Mouse (Mus musculus) naive thymus-derived CD4-positive, alpha-beta T cell, adult 2 months (primary cell): ENCODE results near the gene Zfp787.
A peak's percentile ranks its signal among the peaks of the same experiment; 100 is the strongest.
"Not testable (repeated sequence)": the region's sequence is repeated elsewhere in the genome, so short reads cannot be mapped to it uniquely, and the experiment has no call there.

Source experiments
- DNase-seq: peaks from one replicate; pipeline ENCODE4 v3.0.0-alpha.2; 2011; ENCODE audit warnings: low read depth

The Zfp787 gene

GRCm38 (mm10) chr7:6155901-6156411 is at the start of gene Zfp787:
Zfp787 (minus strand) TSS chr7:6155997.
- DNase-seq = peak; percentile 92

- no peak for DNase-seq
Measured at GRCm38 (mm10) chr7:6204200-6204599, 48.4 kb upstream of the Zfp787 start.

GRCm38 (mm10) chr7:6196790-6197189 is 41.0 kb upstream of the Zfp787 start, which contains the start of gene Galp:
Galp (plus strand) TSS chr7:6197090.
- no peak for DNase-seq

GRCm38 (mm10) chr7:6195777-6196176 is 40.0 kb upstream of the Zfp787 start:
- DNase-seq = no peak

GRCm38 (mm10) chr7:6194129-6194528 is 38.3 kb upstream of the Zfp787 start:
- peak; percentile 75 for DNase-seq

GRCm38 (mm10) chr7:6191376-6191775 is 35.6 kb upstream of the Zfp787 start:
- peak; percentile 87 for DNase-seq

- no peak for DNase-seq
Measured at GRCm38 (mm10) chr7:6189542-6189941, 33.7 kb upstream of the Zfp787 start.

DNA sequence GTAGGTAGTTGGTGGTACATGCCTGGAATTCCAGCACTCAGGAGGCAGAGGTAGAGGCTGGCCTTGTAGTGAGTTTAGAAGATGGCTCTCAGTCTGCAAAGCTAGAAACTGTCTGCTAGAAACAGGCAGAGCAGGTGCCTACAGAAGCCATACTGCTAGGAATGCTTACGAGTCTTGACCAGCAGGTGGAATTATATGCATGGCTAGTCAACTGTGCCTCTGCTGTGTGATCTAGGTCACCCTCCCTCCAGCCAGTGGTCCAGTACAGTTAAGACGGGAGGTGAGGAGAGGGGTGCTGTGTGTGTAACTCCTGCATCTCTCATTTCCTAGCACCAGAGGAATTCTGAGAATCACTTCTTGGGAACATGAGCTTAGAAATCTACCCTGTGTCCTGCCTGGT is 31.0 kb upstream of the Zfp787 start:
- DNase-seq = no peak

DNA sequence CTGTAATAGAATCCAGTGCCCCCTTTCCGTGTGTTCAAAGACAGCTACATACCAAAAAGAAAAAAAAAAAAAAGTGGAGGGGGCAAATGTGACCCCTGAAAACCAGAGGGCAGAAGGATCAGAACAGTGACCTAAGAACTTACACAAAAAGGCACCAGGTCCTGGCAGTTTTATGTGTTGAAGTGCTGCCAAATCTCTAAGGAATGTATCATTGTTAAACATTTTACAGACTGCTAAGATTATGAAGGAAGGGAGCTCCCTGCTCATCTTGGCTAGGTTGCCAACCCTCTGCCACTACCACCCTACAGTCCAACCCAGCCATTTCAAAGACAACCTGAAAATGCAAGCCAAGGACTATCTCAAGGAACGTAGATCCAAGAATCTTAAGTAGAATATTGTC is 30.4 kb upstream of the Zfp787 start:
- DNase-seq = no peak

- no peak for DNase-seq
Measured at GRCm38 (mm10) chr7:6185391-6185790, 29.6 kb upstream of the Zfp787 start.

GRCm38 (mm10) chr7:6184521-6184920 is 28.7 kb upstream of the Zfp787 start:
- DNase-seq = no peak

- DNase-seq = no peak
Measured at GRCm38 (mm10) chr7:6183802-6184201, 28.0 kb upstream of the Zfp787 start.

DNA sequence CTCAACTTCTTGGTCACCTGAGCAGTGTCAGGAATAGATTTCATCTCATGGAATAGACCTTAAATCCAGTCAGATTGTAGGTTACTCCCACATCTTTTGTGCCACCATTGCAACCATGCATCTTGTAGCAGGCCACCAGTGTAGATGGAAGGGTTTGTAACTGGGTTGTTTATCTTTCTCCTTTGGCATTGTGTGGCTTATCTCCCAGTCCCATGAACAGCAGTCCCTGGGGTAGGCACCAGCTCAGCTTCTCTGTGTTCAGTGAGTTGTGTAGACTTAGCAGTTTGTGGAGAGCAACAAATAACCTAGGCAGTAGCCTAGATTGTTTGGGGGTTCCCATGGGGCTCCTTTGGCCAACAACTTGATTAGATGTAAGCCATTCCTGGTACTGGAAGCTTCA is 27.1 kb upstream of the Zfp787 start:
- DNase-seq = no peak

GRCm38 (mm10) chr7:6179013-6179412 is 23.2 kb upstream of the Zfp787 start:
- no peak for DNase-seq

- DNase-seq = not testable (repeated sequence)
Measured at GRCm38 (mm10) chr7:6174365-6174987, 18.7 kb upstream of the Zfp787 start.

DNA sequence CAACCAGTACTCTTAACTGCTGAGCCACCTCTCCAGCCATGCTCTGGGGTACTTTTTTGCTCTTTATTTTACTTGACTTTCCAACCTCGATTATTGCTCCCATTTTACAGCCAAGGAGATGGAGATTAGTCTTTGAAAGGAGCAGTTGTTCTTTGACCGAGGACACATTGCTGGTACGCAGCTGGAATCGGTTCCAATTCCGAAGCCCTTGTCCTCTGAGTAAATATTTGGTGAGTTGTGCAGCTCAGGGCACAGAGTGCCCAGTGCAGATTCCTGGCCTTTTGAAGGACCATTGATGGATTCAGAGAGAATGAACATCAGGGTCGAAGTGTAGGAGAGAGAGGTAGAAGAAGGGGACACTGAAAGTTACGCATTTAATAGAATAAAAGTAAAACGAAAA is 18.1 kb upstream of the Zfp787 start:
- no peak for DNase-seq

DNA sequence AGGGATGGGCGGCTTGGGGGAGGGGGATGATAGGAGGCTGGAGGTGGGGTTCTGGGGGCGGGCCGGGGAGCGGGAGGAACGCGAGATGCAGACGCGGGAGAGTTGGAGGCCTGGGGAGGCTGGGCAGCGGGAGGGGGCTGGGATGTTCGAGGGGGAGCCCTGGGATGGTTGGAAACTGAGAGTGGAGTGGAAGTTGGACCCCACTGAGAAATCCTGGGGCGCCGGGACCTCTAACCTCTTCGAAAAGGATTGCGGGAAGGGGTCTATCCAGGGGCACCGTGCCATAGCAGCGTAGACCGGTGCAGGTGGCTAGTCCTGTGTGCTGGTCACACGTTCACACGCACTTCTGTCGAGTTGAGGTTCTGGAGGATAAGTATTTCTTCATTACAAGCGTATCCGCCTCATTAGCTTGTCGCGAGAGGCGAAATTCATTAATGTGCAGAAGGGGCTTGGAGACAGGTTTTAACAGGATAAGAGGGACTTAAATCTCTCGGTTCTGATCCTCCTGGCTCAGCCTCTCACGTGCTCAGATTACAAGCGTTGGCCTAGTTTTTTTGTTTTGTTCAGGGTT is 17.0 kb upstream of the Zfp787 start:
- DNase-seq = peak; percentile 43

DNA sequence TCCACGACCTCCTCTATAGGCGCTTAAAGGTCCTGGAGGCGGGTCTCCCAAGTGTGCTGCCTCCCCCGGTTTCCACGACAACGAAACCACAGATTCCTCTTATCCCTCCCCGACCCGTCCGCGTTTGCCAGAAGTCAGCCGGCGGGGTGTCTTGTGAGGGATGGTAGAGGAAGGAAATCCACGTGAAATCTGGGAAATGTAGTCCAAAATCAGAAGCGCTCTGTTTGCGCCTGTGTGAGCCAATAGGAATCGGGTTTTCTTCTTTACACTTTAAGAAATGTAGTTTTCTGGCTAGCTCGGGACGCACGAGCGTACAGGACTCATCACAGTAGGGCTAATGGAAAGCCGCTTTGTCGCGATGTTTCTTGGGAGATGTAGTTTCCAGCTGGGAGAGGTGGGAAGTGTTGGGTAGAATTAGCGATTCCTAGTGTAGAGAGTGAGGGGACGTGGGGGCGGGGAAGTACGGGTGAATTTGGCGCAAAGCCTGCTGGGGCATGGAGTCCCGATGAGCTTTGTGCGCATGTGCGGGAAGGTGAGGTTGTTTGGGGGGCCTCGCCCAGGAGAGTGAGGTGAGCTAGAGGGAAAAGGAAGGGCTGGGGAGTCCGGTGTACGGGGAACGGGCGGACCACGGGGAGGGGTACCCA is 16.3 kb upstream of the Zfp787 start, which contains the start of gene Zfp444:
Zfp444 (plus strand) TSS at position 221 of the 644 bp plus-strand sequence.
- DNase-seq = peak; percentile 95

- peak; percentile 84 for DNase-seq
Measured at GRCm38 (mm10) chr7:6171444-6172005, 15.7 kb upstream of the Zfp787 start.

DNA sequence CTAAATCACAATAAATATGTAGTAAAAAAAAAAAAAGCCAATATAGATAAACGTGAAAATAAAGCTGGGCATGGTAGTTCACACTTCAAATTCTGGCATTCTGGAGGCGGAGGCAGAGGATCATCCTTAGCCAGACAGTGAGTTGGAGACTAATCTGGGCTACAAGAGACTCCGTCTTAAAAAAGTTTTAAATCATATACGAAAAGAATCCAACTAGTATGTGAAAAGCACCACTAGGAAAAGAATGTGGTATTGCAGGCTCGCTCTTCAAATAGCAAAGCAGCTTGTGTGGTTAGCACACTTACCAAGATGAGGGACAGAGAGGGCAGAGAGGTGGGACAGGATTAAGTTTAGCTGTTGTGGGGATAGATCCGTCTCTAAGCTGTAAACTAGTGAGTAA is 15.1 kb upstream of the Zfp787 start:
- DNase-seq = no peak

DNA sequence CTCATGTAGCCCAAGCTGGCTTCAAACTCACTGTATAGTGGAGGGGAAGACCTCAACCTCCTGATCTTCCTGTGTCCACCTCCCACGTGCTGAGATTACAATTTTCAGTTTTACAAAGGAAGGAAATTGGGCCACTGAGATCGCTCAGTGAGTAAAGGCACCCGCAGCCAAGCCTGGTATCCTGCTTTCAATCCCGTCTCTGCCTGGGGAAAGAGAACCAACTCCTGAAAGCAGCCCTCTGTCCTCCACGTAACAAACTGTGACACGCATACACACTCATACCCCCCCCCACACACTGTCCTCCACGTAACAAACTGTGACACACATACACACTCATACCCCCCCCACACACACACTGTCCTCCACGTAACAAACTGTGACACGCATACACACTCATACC is 14.6 kb upstream of the Zfp787 start:
- no peak for DNase-seq

GRCm38 (mm10) chr7:6169403-6169802 is 13.6 kb upstream of the Zfp787 start:
- DNase-seq = no peak

DNA sequence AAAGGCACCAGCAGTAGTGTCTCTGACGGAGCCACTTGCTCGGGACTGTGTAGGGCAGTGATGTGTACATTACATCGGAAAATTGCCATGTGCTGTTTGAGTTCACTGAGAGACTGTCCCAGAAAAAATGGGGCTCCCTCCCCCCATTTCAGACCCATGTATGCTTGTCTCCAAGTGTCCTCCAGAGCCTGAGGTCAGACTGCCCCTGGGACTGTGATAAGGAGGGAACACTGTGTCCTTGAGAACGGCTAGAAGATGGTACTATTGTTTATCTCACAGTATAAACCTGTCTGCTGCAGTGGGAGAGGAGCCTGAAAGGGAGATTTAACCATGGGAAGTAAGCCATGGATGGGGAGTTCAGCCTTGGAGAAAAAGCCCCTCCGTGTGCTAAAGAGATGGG is 8.9 kb upstream of the Zfp787 start:
- DNase-seq = no peak
